Mouse (Mus musculus) mature B cell (primary cell): Measurements from ENCODE around the gene Srrd.
"Not testable (repeated sequence)": the region's sequence is repeated elsewhere in the genome, so short reads cannot be mapped to it uniquely, and the experiment has no call there.

Experiments
- in situ Hi-C: fragments of 300-500 bp; cut with MboI; formaldehyde crosslinking; loops from 2 replicates; pipeline ENCODE4 v1.14.3; 2019

Srrd gene

DNA sequence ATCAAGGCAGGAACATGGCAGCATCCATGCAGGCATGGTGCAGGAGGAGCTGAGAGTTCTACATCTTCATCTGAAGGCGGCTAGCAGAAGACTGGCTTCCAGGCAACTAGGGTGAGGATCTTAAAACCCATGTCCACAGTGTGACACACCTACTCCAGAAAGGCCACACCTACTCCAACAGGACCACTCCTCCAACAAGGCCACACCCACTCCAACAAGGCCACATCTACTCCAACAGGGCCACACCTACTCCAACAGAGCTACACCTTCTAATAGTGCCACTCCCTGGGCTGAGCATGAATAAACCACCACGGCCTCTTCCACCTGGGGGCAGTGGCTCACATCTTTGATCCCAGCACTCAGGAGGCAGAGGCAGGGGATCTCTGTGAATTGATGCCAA, 23.5 kb downstream of the Srrd start:
- in situ Hi-C loops: not testable (repeated sequence)

GRCm38 (mm10) chr5:112317328-112317727, 25.5 kb downstream of the Srrd start:
- in situ Hi-C loops: no loop called here

- in situ Hi-C loops: no loop called here
Measured at GRCm38 (mm10) chr5:112316468-112316867, 26.4 kb downstream of the Srrd start.

DNA sequence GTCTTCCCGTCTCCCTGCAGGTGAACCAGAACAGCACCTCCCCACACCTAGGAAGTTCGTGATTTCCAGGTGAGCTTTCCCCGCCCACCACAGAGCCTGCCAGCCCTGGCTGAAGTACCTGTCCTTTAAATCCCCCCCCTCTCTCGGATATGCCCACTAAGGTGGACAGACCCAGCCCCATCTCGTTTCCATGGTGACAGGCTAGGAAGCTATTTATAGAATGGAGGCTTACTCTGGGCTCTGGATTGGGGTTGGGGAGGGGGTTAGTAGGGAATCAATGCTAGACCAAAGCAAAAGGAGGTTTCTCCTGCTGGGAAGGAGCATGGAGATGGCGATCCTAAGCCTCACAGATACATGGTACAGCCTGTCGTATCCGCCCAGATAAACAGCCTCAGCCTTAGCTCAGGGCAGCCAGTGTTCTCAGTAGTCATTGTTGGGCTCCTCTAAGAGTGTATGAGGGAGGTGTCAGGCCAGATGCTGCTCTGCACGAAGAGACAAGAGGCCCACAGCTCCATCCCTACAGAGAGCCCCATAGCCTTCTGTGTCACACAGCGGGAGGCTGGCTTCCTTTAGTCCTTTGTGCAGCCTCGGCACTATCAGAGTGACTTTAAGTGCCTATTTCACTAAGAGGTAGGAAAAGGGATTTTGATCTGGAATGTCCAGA, 29.5 kb downstream of the Srrd start:
- in situ Hi-C loops: no loop called here

GRCm38 (mm10) chr5:112305842-112306241, 37.0 kb downstream of the Srrd start:
- in situ Hi-C loops: no loop called here

DNA sequence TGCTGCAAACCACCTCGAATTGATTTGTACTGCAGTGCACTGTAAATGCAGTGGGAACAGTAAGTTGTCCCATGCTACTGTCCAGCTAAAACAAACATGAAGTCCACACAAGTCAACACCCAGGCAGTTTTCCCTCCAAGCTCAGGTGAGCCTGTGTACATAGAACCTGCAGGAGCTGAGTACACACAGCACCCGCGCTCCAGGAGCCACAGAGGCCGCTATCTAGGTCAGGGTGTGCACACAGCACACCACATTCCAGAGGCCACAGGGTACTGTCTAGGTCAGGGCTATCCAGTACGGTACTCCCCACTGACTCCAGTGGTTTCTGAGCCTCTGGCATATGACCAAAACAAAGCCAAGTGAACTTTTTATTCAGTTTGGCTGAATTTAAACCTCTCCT, 40.5 kb downstream of the Srrd start:
- in situ Hi-C loops: no loop called here

- in situ Hi-C loops: no loop called here
Measured at GRCm38 (mm10) chr5:112301694-112302093, 41.1 kb downstream of the Srrd start.

GRCm38 (mm10) chr5:112300721-112301308, 42.0 kb downstream of the Srrd start:
- in situ Hi-C loops: no loop called here

- in situ Hi-C loops: no loop called here
Measured at GRCm38 (mm10) chr5:112300112-112300511, 42.7 kb downstream of the Srrd start.

DNA sequence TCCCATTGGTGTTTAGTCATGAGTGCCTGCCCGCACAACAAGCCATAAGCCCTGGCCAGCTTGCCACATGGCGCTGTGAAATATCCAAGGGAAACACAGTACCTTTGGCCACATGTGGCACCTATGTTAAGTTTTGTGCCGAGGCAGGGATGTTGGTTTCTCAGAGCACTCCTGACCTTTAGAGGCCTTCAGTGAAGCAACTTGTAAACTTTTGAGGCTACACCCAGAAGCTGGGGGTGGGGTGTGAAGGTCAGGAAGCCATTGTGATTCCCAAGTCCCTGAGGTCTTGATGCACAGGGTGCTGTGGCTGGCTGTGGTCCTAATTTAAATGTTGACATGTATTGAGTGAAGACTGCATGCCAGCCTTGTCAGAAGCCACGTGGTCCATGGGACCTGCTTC, 43.4 kb downstream of the Srrd start:
- in situ Hi-C loops: no loop called here

DNA sequence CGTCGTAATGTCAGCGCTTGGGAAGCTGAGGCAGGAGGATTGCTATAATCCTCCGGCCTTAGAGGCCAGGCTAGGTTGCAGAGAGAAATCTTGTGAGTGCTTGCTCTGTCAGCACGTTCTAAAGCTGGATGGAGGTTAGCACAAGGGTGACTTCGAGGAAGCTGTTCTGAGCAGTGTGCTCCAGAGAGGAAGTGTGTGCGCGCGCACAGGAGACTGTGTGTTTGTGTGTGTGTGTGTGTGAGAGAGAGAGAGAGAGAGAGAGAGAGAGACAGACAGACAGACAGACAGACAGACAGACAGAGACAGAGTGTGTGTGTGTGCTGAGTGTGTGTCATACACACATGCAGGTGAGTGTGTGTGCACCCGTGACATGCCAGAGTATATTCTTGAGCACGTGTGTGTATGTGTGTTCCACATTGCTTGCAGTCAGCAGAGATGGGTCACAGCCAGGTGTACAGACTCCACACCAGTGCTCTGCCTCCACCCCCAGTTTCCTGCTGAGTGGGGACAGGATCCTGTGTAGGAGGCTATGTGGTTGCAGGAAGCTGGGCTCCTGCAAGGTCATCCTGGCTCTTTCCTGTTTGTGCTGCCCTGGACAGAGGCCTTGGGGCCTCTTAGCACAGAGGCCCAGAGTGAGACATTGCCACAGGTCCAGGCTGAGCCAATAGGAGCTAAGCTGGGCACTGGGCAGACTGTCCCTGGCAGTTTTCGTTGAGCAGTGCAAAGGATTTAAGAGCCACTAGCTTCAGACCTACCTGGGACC, 44.4 kb downstream of the Srrd start:
- in situ Hi-C loops: no loop called here

DNA sequence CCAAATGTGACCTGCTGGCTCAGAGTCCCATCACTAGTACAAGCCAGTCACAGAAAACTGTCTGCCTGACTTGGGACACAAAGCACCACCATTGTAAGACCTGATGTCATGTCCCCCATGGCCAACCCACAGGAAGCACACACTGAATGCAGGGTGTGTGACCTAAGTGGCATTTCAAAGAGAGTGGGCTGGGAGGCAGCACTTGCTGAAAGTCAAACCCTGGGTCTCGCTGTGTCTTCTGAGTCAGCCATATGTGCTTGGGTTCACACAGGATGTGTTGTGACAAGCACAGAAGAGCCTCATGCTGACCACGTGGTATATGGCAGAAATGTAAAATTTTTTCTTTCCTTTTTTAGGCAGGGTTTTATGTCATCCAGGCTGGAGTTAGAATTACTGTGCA, 45.6 kb downstream of the Srrd start:
- in situ Hi-C loops: no loop called here

DNA sequence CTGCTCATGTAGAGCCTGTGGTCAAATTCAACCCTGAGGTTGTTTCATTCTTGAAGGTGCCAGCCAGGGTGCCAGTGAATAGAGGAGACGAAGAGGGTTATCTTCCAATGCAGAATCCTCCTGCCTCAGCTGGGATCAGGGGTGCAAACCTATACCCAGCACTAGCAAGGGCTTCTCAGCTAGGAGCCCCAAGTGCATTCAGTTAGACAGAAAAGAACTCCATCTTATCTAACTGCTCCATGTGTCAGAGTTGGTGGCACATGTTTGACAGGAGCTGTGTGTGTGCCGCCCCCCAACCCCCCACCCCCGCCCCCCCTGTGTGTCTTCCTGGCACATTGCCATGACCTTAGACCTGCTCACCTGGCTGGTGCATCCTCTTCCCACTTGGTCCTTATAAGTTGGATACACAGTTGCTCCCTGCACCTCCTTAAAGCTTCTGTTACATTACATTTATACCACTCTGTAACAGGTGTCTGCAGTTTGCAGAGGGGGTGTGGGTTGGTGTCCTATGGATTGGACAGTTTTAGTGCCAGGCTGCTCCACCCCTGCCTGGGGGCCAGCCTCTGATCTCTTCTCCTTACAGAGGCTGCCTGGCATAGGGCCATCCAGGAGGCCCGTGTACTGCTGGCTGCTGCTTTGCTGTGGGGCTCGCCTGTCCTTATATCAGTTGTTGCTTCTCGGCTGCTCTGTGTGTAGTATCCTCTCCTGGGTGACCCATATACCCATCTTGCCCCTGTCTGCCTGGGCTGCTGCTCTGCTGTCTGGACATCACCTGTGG, 46.2 kb downstream of the Srrd start:
- in situ Hi-C loops: no loop called here

- in situ Hi-C loops: no loop called here
Measured at GRCm38 (mm10) chr5:112295564-112295963, 47.3 kb downstream of the Srrd start.

DNA sequence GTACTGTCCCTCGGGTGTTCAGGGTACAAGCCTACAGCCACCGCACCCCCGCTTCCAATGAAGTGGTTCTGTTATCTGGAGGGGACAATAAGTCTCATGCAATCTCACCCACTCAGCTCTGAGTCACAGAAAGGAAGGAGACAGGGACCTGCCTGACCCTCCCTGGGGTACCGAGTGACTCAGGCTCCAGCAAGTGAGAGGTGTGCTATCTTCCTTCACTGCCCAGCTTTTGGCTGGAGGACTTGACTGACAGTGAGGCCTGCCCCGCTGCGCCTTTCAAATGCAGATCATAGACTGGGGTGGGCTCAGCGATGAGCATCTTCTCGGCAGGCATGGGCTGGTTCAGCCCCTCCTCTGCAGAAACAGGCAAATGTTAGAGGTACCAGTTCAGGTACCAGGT, 47.7 kb downstream of the Srrd start:
- in situ Hi-C loops: no loop called here

DNA sequence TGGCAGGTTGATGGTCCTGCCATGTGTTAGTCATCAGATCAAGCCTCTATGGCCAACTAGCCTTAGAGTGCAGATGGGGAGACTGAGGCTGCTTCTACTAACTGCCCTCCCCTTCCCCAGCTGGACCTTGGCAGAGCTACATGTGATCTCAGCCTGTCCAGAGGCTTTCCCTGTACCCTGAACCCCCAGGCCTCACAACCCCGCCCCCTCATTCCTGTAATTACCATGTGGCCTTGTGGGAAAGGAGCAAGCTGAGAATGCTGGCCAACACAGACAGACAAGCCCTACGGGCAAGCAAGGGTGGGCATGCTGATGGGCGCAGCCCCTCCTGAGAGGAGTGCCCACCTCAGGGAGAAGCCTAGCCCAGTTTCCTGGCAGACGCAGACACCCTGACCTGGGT, 48.1 kb downstream of the Srrd start:
- in situ Hi-C loops: no loop called here

- in situ Hi-C loops: no loop called here
Measured at GRCm38 (mm10) chr5:112293800-112294199, 49.0 kb downstream of the Srrd start.

- in situ Hi-C loops: no loop called here
Measured at GRCm38 (mm10) chr5:112292343-112292980, 50.4 kb downstream of the Srrd start.

GRCm38 (mm10) chr5:112291866-112292265, 51.0 kb downstream of the Srrd start:
- in situ Hi-C loops: no loop called here

GRCm38 (mm10) chr5:112290536-112290880, 52.3 kb downstream of the Srrd start:
- in situ Hi-C loops: no loop called here

DNA sequence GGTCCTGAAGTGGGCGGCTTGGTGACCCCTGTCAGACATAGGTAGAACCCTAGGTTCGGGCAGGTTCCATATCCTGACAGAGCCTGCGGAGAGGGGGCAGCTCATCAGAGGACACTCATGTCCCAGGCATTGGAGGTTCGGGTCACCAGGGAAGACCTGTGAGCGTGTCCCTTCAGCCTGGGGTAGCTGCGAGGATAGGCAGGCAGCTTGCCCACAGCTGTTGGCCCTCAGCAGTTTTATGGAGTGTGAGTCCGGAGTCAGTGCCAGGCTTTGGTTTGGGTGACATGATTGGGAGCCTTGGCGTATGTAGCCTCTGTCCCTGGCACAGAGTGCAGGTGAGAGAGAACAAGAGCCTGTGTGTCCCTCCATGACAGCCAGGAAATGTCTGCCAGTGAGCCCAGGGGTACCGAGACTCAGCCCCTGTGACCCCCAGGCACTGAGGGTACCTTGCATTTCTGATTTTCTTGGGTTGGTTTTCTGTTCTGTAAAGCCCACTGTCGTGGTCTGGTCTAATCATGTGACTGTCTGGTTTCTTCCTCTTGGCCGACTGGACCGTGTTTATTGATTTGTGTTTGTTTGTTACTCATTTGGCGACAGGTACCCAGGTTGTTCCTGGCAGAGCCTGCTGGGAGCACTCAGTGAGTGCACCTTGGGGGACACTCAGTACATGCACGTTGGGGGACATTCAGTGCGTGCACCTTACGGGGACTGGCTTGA, 52.9 kb downstream of the Srrd start:
- in situ Hi-C loops: no loop called here
